Mouse (Mus musculus): ENCODE results near the gene Serpina7.

The Serpina7 gene

DNA sequence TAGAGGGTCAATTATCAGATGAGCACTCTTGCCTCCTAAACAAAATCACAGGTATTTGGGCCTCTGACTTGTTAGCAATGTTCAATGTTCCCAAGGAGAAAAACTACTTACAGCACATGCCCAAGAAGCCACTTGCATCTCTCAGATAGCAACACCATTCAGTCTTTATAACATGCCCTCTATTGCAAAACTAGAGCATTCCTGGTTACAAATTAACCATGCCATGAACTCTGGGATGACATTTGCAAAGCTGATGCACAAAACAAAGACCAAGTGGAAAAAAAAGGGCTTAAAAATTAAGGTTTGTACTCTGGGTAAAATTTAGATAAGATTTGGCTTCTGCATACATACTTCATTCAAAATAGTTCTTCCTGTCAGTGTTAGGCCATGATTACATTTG is at the start of gene Serpina7:
TSS of gene Serpina7 (minus strand) at position 160 of the 400 bp plus-strand sequence.
- no peak within 1 kb of the TSS for H3K4me3 ChIP-seq (replicated peaks; ENCODE audit: low read length)
- no peaks in the 10 kb centered on the region for H3K9me3 ChIP-seq (ENCODE audit: low read length)
- H3K27me3 ChIP-seq (ENCODE audit: insufficient read depth, low read length) = no peaks in the 10 kb centered on the region
- no peaks in the 10 kb centered on the region for H3K36me3 ChIP-seq (ENCODE audit: insufficient read depth, low read length)
- H3K4me1 ChIP-seq (replicated peaks; ENCODE audit: low read depth, low read length) = no peaks in the 10 kb centered on the region
- TF ChIP-seq NANOG (IDR thresholded peaks at IDR 0.05; ENCODE audit: borderline replicate concordance, low read length) (no peak), POU5F1 (IDR thresholded peaks at IDR 0.05; ENCODE audit: borderline replicate concordance, low read length) (no peak), CTCF (conservative IDR thresholded peaks at IDR 0.05; ENCODE audit: low read length) (no peak)

DNA sequence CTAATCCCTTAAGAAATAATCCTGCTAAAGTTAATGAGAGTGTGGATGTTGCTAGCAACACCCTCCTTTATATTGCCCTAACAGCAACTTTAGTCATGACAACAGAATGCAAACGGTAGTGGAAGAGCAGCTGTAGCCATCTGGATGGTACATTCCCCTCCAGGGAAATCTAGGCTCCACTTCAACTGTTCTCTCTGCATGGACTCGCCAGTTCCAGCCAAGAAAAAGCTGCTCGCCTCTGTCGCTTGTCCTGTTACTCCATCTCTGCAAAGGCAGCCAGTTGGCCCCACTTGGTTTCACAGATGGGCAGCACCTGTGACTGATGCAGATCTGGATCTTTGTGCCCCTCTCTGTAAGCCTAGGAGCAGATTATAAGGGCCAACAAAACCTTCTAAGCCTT is 49.0 kb upstream of the Serpina7 start:
- H3K4me3 ChIP-seq (replicated peaks; ENCODE audit: low read length) = no peak overlapping the region
- H3K9me3 ChIP-seq (ENCODE audit: low read length) = no peaks in the 10 kb centered on the region
- TF ChIP-seq POU5F1 (IDR thresholded peaks at IDR 0.05; ENCODE audit: borderline replicate concordance, low read length) (no peak), NANOG (IDR thresholded peaks at IDR 0.05; ENCODE audit: borderline replicate concordance, low read length) (no peak), CTCF (conservative IDR thresholded peaks at IDR 0.05; ENCODE audit: low read length) (no peak)
- H3K36me3 ChIP-seq (ENCODE audit: insufficient read depth, low read length) = no peaks in the 10 kb centered on the region
- H3K27me3 ChIP-seq (ENCODE audit: insufficient read depth, low read length) = no peaks in the 10 kb centered on the region
- H3K4me1 ChIP-seq (replicated peaks; ENCODE audit: low read depth, low read length) = no peaks in the 10 kb centered on the region

DNA sequence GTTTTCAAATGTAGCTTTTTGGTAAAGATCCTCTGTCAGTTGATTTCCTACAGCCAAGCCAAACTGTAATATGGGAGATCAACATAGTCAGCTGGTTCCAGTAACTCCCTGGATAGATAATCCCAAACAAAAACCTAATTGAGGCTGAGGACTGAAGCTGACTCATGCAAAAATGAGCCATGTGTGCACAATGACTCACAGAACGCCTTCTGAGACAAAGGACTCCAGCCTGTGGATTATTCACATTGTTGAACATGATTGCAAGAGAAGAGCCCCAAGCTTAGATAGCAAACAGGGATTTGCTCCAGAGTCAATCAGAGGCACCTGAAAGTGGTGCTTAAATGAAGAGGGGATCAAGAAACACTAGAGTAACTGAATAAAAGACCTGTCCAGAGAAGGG is 12.2 kb upstream of the Serpina7 start:
- H3K9me3 ChIP-seq (ENCODE audit: low read length) = no peaks in the 10 kb centered on the region
- no peaks in the 10 kb centered on the region for H3K27me3 ChIP-seq (ENCODE audit: insufficient read depth, low read length)
- H3K4me1 ChIP-seq (replicated peaks; ENCODE audit: low read depth, low read length) = no peaks in the 10 kb centered on the region
- no peak overlapping the region for H3K4me3 ChIP-seq (replicated peaks; ENCODE audit: low read length)
- TF ChIP-seq CTCF (conservative IDR thresholded peaks at IDR 0.05; ENCODE audit: low read length) = no peak
- no peak for TF ChIP-seq NANOG (IDR thresholded peaks at IDR 0.05; ENCODE audit: borderline replicate concordance, low read length)
- TF ChIP-seq POU5F1 (IDR thresholded peaks at IDR 0.05; ENCODE audit: borderline replicate concordance, low read length) = no peak
- H3K36me3 ChIP-seq (ENCODE audit: insufficient read depth, low read length) = no peaks in the 10 kb centered on the region

DNA sequence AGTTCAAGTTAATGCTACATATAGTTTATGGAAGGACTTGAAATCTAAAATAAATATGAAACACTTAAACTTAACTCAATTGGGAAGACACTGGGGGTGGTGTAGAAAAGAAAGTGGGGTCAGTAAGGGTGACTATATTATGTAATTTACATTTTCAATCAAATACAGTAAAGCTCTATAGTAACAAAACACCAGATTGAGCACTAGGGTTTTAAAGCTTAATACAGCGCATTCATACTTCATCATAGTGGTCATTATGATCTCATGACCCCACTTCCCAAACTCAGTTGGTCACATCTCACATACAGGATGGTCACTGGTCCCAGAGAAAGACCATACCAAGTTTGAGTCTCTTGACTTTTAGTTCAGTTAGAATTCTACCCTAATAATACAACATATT is 907 bp upstream of the Serpina7 start, which contains the start of gene 4930513O06Rik:
TSS of gene 4930513O06Rik (plus strand) at position 301 of the 400 bp plus-strand sequence.
- no peak within 1 kb of the TSS for H3K4me3 ChIP-seq (replicated peaks; ENCODE audit: low read length)
- H3K36me3 ChIP-seq (ENCODE audit: insufficient read depth, low read length) = no peaks in the 10 kb centered on the region
- TF ChIP-seq CTCF (conservative IDR thresholded peaks at IDR 0.05; ENCODE audit: low read length) = no peak
- no peak for TF ChIP-seq NANOG (IDR thresholded peaks at IDR 0.05; ENCODE audit: borderline replicate concordance, low read length)
- TF ChIP-seq POU5F1 (IDR thresholded peaks at IDR 0.05; ENCODE audit: borderline replicate concordance, low read length) = no peak
- no peaks in the 10 kb centered on the region for H3K27me3 ChIP-seq (ENCODE audit: insufficient read depth, low read length)
- no peaks in the 10 kb centered on the region for H3K9me3 ChIP-seq (ENCODE audit: low read length)
- no peaks in the 10 kb centered on the region for H3K4me1 ChIP-seq (replicated peaks; ENCODE audit: low read depth, low read length)

DNA sequence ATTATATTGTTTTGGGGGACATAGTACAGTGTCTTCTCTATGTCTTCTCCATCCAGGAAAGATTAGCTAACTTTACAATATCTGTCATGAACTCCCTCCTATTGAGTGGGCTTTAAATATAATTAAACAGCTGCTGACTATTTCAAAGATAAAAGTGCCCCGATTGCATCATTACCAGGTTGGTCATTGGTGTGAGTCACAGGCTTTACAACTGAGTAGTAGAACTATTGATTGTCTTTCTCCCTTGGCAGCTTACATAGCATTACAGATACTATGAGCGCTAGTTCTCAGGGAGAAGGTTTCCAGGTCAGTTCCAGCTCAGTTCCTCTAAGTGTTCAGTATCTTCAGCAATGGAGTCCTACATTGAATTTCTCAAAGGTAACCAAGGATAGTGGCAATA is 6.5 kb downstream of the Serpina7 start:
- no peak for TF ChIP-seq CTCF (conservative IDR thresholded peaks at IDR 0.05; ENCODE audit: low read length)
- TF ChIP-seq POU5F1 (IDR thresholded peaks at IDR 0.05; ENCODE audit: borderline replicate concordance, low read length) = no peak
- Histone ChIP-seq H3K27me3 (ENCODE audit: insufficient read depth, low read length) (no peaks in the 10 kb centered on the region), H3K9me3 (ENCODE audit: low read length) (no peaks in the 10 kb centered on the region), H3K4me1 (replicated peaks; ENCODE audit: low read depth, low read length) (no peaks in the 10 kb centered on the region), H3K4me3 (replicated peaks; ENCODE audit: low read length) (no peak overlapping the region), H3K36me3 (ENCODE audit: insufficient read depth, low read length) (no peaks in the 10 kb centered on the region)

DNA sequence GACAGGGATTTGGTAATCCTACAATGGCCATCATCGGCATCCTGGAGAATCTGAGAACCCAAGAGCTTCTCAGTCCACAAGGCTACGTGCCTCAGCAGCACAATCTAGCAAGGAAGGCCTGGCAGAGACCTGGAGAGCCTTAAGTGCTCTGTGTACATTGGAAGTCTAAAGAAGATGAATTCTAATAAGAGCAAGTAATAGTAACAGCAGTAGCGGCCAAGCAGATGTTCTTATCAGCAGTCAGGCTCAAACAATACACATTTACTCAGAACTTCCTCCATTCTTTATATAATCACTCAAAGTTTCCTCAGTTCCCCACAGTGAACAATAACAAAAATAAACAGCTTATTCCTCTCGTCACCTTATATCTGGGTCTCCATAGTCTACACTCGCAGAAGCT is 21.0 kb downstream of the Serpina7 start:
- Histone ChIP-seq H3K4me1 (replicated peaks; ENCODE audit: low read depth, low read length) (no peaks in the 10 kb centered on the region), H3K27me3 (ENCODE audit: insufficient read depth, low read length) (no peaks in the 10 kb centered on the region), H3K36me3 (ENCODE audit: insufficient read depth, low read length) (no peaks in the 10 kb centered on the region), H3K4me3 (replicated peaks; ENCODE audit: low read length) (no peak overlapping the region), H3K9me3 (ENCODE audit: low read length) (no peaks in the 10 kb centered on the region)
- TF ChIP-seq CTCF (conservative IDR thresholded peaks at IDR 0.05; ENCODE audit: low read length) = no peak
- TF ChIP-seq POU5F1 (IDR thresholded peaks at IDR 0.05; ENCODE audit: borderline replicate concordance, low read length) = no peak
- TF ChIP-seq NANOG (IDR thresholded peaks at IDR 0.05; ENCODE audit: borderline replicate concordance, low read length) = no peak

DNA sequence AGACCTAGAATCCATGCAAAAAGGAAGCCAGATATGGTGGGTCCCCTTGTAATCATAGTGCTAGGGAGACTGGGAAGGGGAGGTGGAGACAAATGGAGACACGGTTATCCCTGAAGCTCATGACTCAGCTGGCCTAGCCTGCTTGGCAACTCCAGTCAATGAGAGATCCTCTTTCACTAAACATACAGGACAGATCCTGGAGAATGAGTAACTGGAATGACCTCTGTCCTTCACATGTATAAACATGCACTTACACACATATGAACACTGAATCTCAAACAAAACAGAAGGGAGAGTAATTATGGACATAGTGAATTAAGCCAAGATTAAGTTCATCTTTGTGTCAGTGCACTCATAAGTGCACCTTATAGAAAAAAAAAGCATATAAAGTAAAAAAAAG is 31.9 kb downstream of the Serpina7 start:
- H3K9me3 ChIP-seq (ENCODE audit: low read length) = no peaks in the 10 kb centered on the region
- no peaks in the 10 kb centered on the region for H3K4me1 ChIP-seq (replicated peaks; ENCODE audit: low read depth, low read length)
- H3K27me3 ChIP-seq (ENCODE audit: insufficient read depth, low read length) = no peaks in the 10 kb centered on the region
- TF ChIP-seq CTCF (conservative IDR thresholded peaks at IDR 0.05; ENCODE audit: low read length) (no peak), POU5F1 (IDR thresholded peaks at IDR 0.05; ENCODE audit: borderline replicate concordance, low read length) (no peak), NANOG (IDR thresholded peaks at IDR 0.05; ENCODE audit: borderline replicate concordance, low read length) (no peak)
- H3K4me3 ChIP-seq (replicated peaks; ENCODE audit: low read length) = no peak overlapping the region
- H3K36me3 ChIP-seq (ENCODE audit: insufficient read depth, low read length) = no peaks in the 10 kb centered on the region

DNA sequence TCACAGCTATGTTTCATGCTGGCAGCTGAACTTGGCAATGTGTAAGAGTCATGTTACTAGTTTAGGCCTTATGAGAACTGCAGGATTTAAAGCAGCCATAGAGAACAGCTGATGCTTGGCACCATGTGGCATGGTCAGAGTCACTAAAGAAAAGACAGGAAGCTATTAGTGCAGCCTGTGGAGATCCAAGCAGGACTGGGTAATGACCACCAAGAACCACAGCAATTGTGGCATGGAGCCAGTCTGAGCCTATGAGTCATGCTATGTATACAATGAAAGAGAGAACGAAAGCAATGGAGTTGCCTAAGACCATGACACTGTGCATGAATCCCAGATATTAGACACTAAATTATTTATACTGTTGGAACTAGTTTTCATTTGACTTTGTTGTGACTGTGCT is 33.1 kb downstream of the Serpina7 start:
- Histone ChIP-seq H3K9me3 (ENCODE audit: low read length) (no peaks in the 10 kb centered on the region), H3K4me3 (replicated peaks; ENCODE audit: low read length) (no peak overlapping the region), H3K4me1 (replicated peaks; ENCODE audit: low read depth, low read length) (no peaks in the 10 kb centered on the region), H3K36me3 (ENCODE audit: insufficient read depth, low read length) (no peaks in the 10 kb centered on the region), H3K27me3 (ENCODE audit: insufficient read depth, low read length) (no peaks in the 10 kb centered on the region)
- TF ChIP-seq NANOG (IDR thresholded peaks at IDR 0.05; ENCODE audit: borderline replicate concordance, low read length) = no peak
- no peak for TF ChIP-seq POU5F1 (IDR thresholded peaks at IDR 0.05; ENCODE audit: borderline replicate concordance, low read length)
- no peak for TF ChIP-seq CTCF (conservative IDR thresholded peaks at IDR 0.05; ENCODE audit: low read length)

DNA sequence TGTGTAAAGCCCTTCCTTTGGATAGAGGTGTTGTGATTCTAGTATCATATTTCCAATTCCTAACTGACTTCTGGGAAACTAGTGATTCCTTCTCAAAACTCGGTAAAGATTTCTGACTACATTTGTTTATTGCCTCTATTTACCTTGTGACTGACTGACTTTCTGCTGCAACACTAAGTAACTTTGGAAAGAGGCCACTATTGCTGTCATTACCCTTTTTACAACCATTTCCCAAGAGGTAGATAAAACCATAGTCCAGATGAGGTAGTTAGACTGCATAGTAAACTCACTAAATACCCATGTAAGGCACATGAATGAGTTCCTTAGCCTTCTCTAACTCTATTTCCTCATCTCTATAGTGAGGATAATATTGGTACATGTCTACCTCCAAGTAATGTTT is 43.9 kb downstream of the Serpina7 start:
- TF ChIP-seq CTCF (conservative IDR thresholded peaks at IDR 0.05; ENCODE audit: low read length) (no peak), POU5F1 (IDR thresholded peaks at IDR 0.05; ENCODE audit: borderline replicate concordance, low read length) (no peak), NANOG (IDR thresholded peaks at IDR 0.05; ENCODE audit: borderline replicate concordance, low read length) (no peak)
- Histone ChIP-seq H3K36me3 (ENCODE audit: insufficient read depth, low read length) (no peaks in the 10 kb centered on the region), H3K27me3 (ENCODE audit: insufficient read depth, low read length) (no peaks in the 10 kb centered on the region), H3K4me3 (replicated peaks; ENCODE audit: low read length) (no peak overlapping the region), H3K9me3 (ENCODE audit: low read length) (no peaks in the 10 kb centered on the region), H3K4me1 (replicated peaks; ENCODE audit: low read depth, low read length) (no peaks in the 10 kb centered on the region)
